Mouse (Mus musculus): ENCODE measurements around the gene Stkld1.

DNA sequence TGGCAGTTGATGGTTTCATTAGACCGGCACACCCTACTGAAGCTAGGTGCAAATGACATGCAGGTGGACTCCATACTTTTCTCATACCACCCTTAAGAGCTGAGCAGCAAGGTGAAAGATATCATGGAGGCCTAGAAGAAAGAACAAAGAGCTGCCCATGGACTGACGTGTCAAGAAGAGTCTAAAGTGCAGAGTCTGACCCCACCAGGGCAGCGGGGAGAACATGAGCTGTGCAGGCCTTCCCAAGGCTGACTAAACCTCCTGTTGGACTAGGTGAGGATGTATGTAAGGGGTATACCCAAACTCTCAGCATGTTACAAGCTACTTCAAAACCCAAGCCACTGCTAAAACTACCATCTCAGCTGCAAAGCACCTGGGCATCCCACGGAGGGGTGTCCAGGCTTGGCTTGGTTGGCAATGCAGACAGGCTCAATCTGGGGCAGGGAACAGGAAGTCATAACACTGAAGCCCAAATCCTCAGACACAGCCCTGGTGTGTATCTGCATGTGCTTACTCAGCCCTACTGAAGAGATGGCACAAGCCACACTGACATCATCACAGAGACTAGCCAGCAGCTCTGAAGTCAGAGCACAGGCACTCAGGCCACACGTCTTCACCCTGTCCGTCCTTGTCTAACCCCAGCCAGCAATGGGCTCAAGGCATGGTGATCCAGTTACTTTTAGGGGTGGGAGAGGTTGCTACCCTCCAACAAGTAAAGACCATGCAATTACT is 5.9 kb upstream of the Stkld1 start:
- TF ChIP-seq EP300 (optimal IDR thresholded peaks at IDR 0.05) (no peak), CTCF (IDR thresholded peaks at IDR 0.05; ENCODE audit: low read depth) (no peak)
